Mouse (Mus musculus): ENCODE measurements at regions not wholly inside any gene's neighbourhood (a gene's known extent, or its start where the extent isn't known, plus 50 kb on each side); places are given as distances from the start of the nearest gene placed in this dataset.
"Not testable (repeated sequence)": the region's sequence is repeated elsewhere in the genome, so short reads cannot be mapped to it uniquely, and the experiment has no call there.

DNA sequence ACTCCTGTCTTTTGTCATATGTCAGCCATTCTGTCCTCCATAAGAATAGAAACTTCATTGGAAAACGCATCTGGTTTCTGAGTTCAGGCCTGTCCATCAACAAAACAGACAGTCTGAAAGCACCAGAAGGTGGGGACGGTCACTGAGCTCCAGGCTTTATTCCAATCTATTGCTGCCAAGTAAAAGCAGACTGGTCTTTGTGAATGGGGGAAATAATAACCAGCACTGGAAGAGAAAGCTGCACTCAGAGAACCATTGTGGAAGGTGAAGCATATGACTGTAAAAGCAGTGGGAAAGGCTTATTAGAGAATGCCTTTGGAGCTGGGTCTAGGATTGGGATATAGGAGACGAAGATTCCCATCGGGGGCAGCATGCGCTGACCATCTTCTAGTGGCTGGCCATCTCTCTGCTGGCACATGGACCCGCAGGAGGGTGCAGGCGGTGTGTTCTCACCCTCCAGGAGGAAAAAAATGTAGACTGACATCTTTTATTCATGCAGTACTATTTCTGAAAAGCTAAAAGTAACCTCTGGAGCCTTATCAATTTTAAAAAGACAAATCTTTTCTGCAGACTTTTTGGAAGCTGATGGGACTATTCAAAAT lies 1638.0 kb downstream of the Car8 start:
- no peak for DNase-seq (ENCODE audit: low spot score in 2 of 2)

GRCm38 (mm10) chr4:6596321-6596720 lies 1642.5 kb downstream of the Car8 start:
- no peak for DNase-seq (ENCODE audit: low spot score in 2 of 2)

DNA sequence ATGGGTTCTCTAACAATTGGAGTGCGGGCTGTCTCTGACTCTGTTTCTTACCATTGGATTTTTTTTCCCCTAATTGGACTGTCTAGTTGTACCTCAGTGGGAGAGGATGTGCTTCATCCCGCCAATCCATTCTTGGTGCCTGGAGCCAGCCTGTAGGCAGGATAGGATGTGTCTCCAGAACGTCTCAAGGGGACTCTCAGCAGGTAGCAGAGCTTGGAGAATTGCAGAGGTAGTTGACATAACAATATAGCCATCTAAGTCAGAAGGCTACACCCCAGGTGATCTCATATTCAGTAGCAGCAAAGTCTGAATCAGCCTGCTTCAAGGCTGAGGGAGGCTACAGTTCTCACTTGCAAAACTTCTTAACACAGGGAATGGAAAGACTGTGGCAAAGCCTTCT lies 1646.0 kb downstream of the Car8 start:
- not testable (repeated sequence) for DNase-seq (ENCODE audit: low spot score in 2 of 2)

DNA sequence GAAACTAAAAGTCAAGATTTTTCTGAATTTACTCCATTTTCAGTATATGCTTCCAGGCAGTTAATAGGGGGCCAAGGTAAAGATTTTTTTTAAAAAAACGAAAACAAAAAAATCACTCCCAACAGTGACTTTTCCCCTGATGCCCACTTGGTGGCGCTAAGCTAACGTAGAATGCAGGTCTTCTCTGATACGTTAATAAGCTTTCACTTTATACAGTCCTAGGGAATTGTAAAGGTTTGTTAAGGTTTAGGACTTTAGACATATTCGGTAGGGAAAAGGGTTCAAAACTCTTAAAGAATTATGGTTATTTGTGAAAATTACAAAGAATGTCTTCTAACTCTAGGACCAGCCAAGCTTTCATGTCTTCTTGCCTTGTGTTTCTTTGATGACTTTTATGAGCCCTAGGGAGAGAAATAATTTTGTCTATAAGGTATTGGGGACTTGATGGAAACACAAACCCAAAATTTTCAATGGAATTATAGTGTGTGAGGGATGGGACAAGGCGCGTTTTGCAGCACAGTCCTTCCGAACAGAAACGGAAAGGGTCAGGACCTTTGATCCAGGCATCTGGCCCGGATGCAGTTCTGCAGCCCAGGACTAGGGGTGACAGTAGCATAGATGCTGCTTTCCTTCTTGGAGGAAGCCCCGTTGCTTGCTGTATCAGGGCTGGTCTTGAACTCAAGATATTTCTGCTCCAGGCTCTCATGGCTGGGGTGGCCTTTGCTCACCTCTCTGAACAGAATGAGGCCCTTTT lies 1677.1 kb downstream of the Car8 start:
- DNase-seq (ENCODE audit: low spot score in 2 of 2), result peak in 1 of 2 experiments; percentile 7

- DNase-seq (ENCODE audit: low spot score in 2 of 2), result no peak
These were observed 1699.2 kb downstream of the Car8 start for GRCm38 (mm10) chr4:6539626-6540025.

- DNase-seq (ENCODE audit: low spot score in 2 of 2), result no peak
These were observed 1706.4 kb downstream of the Car8 start for GRCm38 (mm10) chr4:6532441-6532840.

GRCm38 (mm10) chr4:6517626-6518025 lies 1721.2 kb downstream of the Car8 start:
- DNase-seq (ENCODE audit: low spot score in 2 of 2), result peak in 1 of 2 experiments; percentile 4

DNA sequence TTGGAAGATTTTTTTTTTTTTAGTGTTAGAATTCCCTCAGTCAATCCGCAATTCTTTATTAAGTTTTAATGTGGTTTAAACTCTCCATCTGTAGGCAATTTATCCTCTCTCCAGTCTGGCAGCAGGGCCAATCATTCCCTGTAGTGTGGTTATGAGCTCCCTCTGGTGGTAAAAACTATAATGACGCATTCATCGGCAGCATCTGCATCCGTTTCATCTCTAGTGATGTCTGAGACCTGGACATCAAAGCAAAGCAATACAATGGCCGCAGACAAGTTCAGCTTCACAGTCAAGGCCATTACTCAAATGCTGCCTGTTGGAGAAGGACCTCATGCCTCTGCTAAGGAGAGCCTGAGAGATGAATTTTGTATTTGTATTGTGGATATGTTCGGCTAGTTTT lies 1721.7 kb upstream of the Impad1 start:
- DNase-seq (ENCODE audit: low spot score in 2 of 2), result peak; percentile 40 to 56

DNA sequence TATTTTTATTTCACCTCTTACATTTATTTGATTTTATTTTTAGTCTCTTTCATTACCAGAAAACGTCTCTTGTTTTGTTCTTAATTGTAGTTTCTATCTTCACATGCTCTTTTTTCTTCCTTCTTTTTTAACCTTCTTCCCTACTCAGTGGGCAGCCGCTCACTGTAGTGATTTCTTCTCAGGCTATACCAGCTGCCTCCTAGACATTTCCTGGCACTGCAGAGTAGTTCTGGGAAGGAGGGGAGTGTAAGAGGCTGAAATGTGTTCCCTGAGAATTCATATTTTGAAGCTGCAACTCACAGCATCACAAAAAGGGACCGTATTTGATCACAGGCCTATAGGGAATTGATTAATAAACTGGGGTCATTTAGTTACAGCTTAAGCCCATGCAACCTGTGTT lies 1720.5 kb upstream of the Impad1 start:
- DNase-seq (ENCODE audit: low spot score in 2 of 2), result no peak

GRCm38 (mm10) chr4:6512749-6513364 lies 1719.7 kb upstream of the Impad1 start:
- DNase-seq (ENCODE audit: low spot score in 2 of 2), result peak; percentile 48 to 52

- no peak for DNase-seq (ENCODE audit: low spot score in 2 of 2)
These were observed 1714.9 kb upstream of the Impad1 start for GRCm38 (mm10) chr4:6508091-6508490.

All from spleen, postnatal 36 days (tissue).